ENCODE assay signal across 9 mouse cellular contexts in genomic region chr17:51288751-51289150, GRCm38 (mm10).
DNase-seq lines count a peak whose midpoint lies in the region; ATAC-seq lines count a peak whose summit lies in the region.
"Had no signal": no experiment of that assay in that cellular context is flagged by ENCODE, and none has a peak within 500 bp of the region (broad histone marks: within the 10 kb centered on the region; RNA-seq: fewer than 3 reads in every experiment).

No protein-coding gene starts in this region.

- H3K9me3 ChIP-seq in midbrain, embryonic 10.5 days (replicated peaks), result no peaks in the 10 kb centered on the region; the same call in 1 of the 2 replicates
- H3K9me3 ChIP-seq in midbrain, embryonic 13.5 days, result no peaks in the 10 kb centered on the region
- H3K9me3 ChIP-seq: neural tube, embryonic 12.5 days had no signal

- H3K27ac ChIP-seq in midbrain, embryonic 10.5 days (replicated peaks), result no peak overlapping the region
- no peak overlapping the region for H3K27ac ChIP-seq in midbrain, embryonic 13.5 days
- H3K27ac ChIP-seq: neural tube, embryonic 12.5 days had no signal

- ATAC-seq in midbrain, embryonic 13.5 days, result no peak
- no peak for ATAC-seq in erythroid progenitor cell, adult 5-6 weeks (replicated peaks; ENCODE audit: low FRiP score, poor library complexity, severe bottlenecking)

- no peak overlapping the region for H3K4me3 ChIP-seq in midbrain, embryonic 10.5 days
- H3K4me3 ChIP-seq in midbrain, embryonic 13.5 days (replicated peaks), result no peak overlapping the region
- H3K4me3 ChIP-seq: neural tube, embryonic 12.5 days had no signal

- no peaks in the 10 kb centered on the region for H3K27me3 ChIP-seq in midbrain, embryonic 10.5 days (ENCODE audit: low read depth, poor library complexity, severe bottlenecking)
- H3K27me3 ChIP-seq in midbrain, embryonic 13.5 days, result no peaks in the 10 kb centered on the region
- H3K27me3 ChIP-seq: neural tube, embryonic 12.5 days had no signal

- H3K9ac ChIP-seq in midbrain, embryonic 13.5 days (replicated peaks), result no peak overlapping the region
- H3K9ac ChIP-seq: neural tube, embryonic 12.5 days had no signal

- no peaks in the 10 kb centered on the region for H3K36me3 ChIP-seq in midbrain, embryonic 10.5 days
- no peaks in the 10 kb centered on the region for H3K36me3 ChIP-seq in midbrain, embryonic 13.5 days
- H3K36me3 ChIP-seq: neural tube, embryonic 12.5 days had no signal

- no peak overlapping the region for H3K4me2 ChIP-seq in midbrain, embryonic 13.5 days (replicated peaks)
- H3K4me2 ChIP-seq: neural tube, embryonic 12.5 days had no signal

- H3K4me1 ChIP-seq in midbrain, embryonic 10.5 days, result no peaks in the 10 kb centered on the region
- no peaks in the 10 kb centered on the region for H3K4me1 ChIP-seq in midbrain, embryonic 13.5 days (replicated peaks)
- H3K4me1 ChIP-seq: neural tube, embryonic 12.5 days had no signal

- DNase-seq in midbrain, embryonic 10.5 days (ENCODE audit: low spot score), result peak; percentile 33
- peak; percentile 76 for DNase-seq in adrenal gland, adult 2 months
- DNase-seq in embryo, embryonic 10 days (ENCODE audit: low spot score), result peak; percentile 27
- peak; percentile 66 for DNase-seq in kidney, adult 9 months
- peak; percentile 42 for DNase-seq in lung, postnatal 25 days (ENCODE audit: low spot score)
- DNase-seq in testis, postnatal 10 days (ENCODE audit: low spot score), result peak; percentile 74

- 71% methylated on average over 7 of the region's 7 CpGs for WGBS in midbrain, embryonic 10.5 days
- 71% methylated on average over 7 of the region's 7 CpGs for WGBS in midbrain, embryonic 13.5 days
